Mouse (Mus musculus) kidney, postnatal 0 days (tissue): ENCODE data around the gene Sfxn5. TPM values are rescaled to one million over a fixed set of nuclear protein-coding genes. Genes with fewer than 3 reads are reported as not detected.

Experiments used
- ATAC-seq: fragments of 200-750 bp; cut with Nextera tagmentation; replicated peaks from 2 replicates; pipeline ENCODE4 v1.8.0; 2017; ENCODE audit warnings: low read depth, moderate number of reproducible peaks, moderate TSS enrichment, moderate library complexity; ENCODE audit not compliant: low FRiP score
- DNase-seq: peaks from one replicate; pipeline ENCODE4 v3.0.0-alpha.2; 2016; ENCODE audit warnings: low spot score
- H3K27ac ChIP-seq: fragments of 300-500 bp; sonication (generic); 2 replicates; pipeline ENCODE4 v1.5.1; 2014; ENCODE audit warnings: mild to moderate bottlenecking
- H3K27me3 ChIP-seq: fragments of 300-500 bp; sonication (generic); 2 replicates; pipeline ENCODE4 v1.6.1; 2014; ENCODE audit warnings: low read length, mixed read lengths; ENCODE audit not compliant: insufficient read depth
- H3K36me3 ChIP-seq: fragments of 300-500 bp; sonication (generic); 2 replicates; pipeline ENCODE4 v1.6.1; 2014; ENCODE audit warnings: low read length, mixed read lengths; ENCODE audit not compliant: insufficient read depth
- H3K4me1 ChIP-seq: fragments of 300-500 bp; sonication (generic); replicated peaks from 2 replicates; pipeline ENCODE4 v1.6.1; 2014; ENCODE audit warnings: antibody characterized with exemption, low read length, mixed read lengths; ENCODE audit not compliant: insufficient read depth
- H3K4me2 ChIP-seq: fragments of 300-500 bp; sonication (generic); 2 replicates; pipeline ENCODE4 v1.6.1; 2014; ENCODE audit warnings: mild to moderate bottlenecking, low read length, moderate library complexity, mixed read lengths
- H3K4me3 ChIP-seq: fragments of 300-500 bp; sonication (generic); replicated peaks from 2 replicates; pipeline ENCODE4 v1.5.1; 2014; ENCODE audit warnings: low read depth, low read length
- H3K9ac ChIP-seq: fragments of 300-500 bp; sonication (generic); 2 replicates; pipeline ENCODE4 v1.6.1; 2014; ENCODE audit warnings: low read depth, low read length
- H3K9me3 ChIP-seq: fragments of 300-500 bp; sonication (generic); replicated peaks from 2 replicates; pipeline ENCODE4 v1.6.1; 2016; ENCODE audit warnings: low read length, inconsistent platforms, mixed read lengths
- CTCF ChIP-seq: IDR thresholded peaks from 2 replicates; pipeline ENCODE4 v1.5.1; 2016; ENCODE audit warnings: antibody characterized with exemption, low read depth, mild to moderate bottlenecking, moderate library complexity
- WGBS: fragments of 180-500 bp; shearing (Covaris S2); extraction: QIAGEN DNeasy Blood & Tissue Kit; methylation state at CpG from one replicate; pipeline ENCODE4 v1.1.7; 2014; 5-methylcytosine and 5-hydroxymethylcytosine counted together
- polyA plus RNA-seq: library from polyadenylated mRNA; unstranded; fragments of >200 nt; fragmentation: Nextera tagmentation; extraction: Ambion mirVana; gene quantifications from 2 replicates; pipeline ENCODE4 v1.2.1, GENCODE M21; 2015

Sfxn5 gene
- polyA plus RNA-seq, 1 experiment from 2014 or later: 15.7 TPM

GRCm38 (mm10) chr6:85218684-85219445 lies 114.4 kb downstream of the Sfxn5 start:
- no peak overlapping the region for H3K27ac ChIP-seq
- WGBS: 64% methylated on average over 5 of the region's 5 CpGs

DNA sequence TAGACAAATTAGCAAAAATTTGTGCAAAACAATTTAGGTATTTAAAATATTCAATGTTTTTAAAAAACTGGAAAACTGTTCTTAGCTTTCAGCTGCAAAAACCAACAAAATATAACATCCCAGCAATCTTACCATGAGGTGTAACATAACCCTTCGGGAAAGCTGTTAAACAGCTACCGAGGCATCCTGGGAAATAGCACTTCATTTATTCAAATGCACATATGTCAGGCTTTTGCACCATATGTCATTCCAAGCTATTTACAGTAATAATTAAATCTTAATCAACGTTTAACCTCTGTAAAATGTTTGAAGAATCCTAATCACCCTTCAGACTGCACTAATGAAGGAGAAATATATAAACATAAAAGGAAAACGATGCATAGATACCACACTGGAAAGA lies 115.0 kb downstream of the Sfxn5 start:
- DNase-seq (no peak), ATAC-seq (no peak)
- H3K36me3 ChIP-seq: no peaks in the 10 kb centered on the region
- no peak for TF ChIP-seq CTCF
- H3K9ac ChIP-seq: no peak overlapping the region
- H3K4me2 ChIP-seq: no peak overlapping the region
- WGBS: 58% methylated on average over 4 of the region's 4 CpGs
- no peaks in the 10 kb centered on the region for H3K27me3 ChIP-seq
- no peak overlapping the region for H3K27ac ChIP-seq
- H3K4me3 ChIP-seq: no peak overlapping the region
- H3K9me3 ChIP-seq: no peaks in the 10 kb centered on the region
- no peaks in the 10 kb centered on the region for H3K4me1 ChIP-seq

More at GRCm38 (mm10) chr6:85218684-85219445, 114.4 kb downstream of the Sfxn5 start:
- Histone ChIP-seq H3K9me3 (no peaks in the 10 kb centered on the region), H3K27me3 (no peaks in the 10 kb centered on the region), H3K9ac (no peak overlapping the region), H3K36me3 (no peaks in the 10 kb centered on the region), H3K4me3 (no peak overlapping the region), H3K4me1 (no peaks in the 10 kb centered on the region), H3K4me2 (no peak overlapping the region)
- no peak for TF ChIP-seq CTCF
- no peak for DNase-seq
- ATAC-seq: no peak

- H3K4me2 ChIP-seq: no peak overlapping the region
- no peak overlapping the region for H3K9ac ChIP-seq
- H3K4me1 ChIP-seq: no peaks in the 10 kb centered on the region
- DNase-seq (no peak), ATAC-seq (peak; percentile 41; the same call in 1 of the 2 replicates)
- 0 out of 2 replicates have a peak overlapping the region, but pooled peaks have one; percentile 25 for H3K27ac ChIP-seq
- no peaks in the 10 kb centered on the region for H3K9me3 ChIP-seq
- WGBS: 39% methylated on average over 1 of the region's 1 CpGs
- no peak for TF ChIP-seq CTCF
- no peaks in the 10 kb centered on the region for H3K36me3 ChIP-seq
- H3K27me3 ChIP-seq: no peaks in the 10 kb centered on the region
- H3K4me3 ChIP-seq: no peak overlapping the region
Observed at GRCm38 (mm10) chr6:85210686-85211085, 122.5 kb downstream of the Sfxn5 start.

GRCm38 (mm10) chr6:85209226-85209967 lies 123.8 kb downstream of the Sfxn5 start:
- no peak for DNase-seq
- Histone ChIP-seq H3K4me2 (no peak overlapping the region), H3K27ac (no peak overlapping the region), H3K4me1 (no peaks in the 10 kb centered on the region), H3K36me3 (no peaks in the 10 kb centered on the region), H3K4me3 (no peak overlapping the region), H3K27me3 (no peaks in the 10 kb centered on the region), H3K9ac (no peak overlapping the region), H3K9me3 (no peaks in the 10 kb centered on the region)
- ATAC-seq: no peak
- 68% methylated on average over 9 of the region's 9 CpGs for WGBS
- TF ChIP-seq CTCF: no peak

DNA sequence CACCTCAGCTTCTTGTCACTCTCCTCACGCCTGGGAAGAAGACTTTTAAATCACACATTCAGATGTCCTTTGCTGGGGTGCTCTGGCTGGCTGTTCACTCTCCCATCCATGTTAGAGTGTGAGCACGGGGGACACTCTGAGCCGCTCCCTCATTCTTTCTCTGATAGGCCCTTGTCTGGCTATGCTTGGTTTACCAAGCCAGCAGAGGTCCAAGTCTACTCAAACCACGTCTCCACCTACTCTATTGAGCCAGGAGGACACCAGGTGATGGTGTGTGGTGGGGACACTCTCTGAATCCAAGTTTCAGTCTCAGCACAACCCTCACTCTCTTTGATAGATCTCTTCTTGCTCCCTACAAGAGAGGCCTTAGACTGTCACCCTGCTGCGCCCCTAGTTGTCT lies 125.9 kb downstream of the Sfxn5 start:
- TF ChIP-seq CTCF: no peak
- Histone ChIP-seq H3K9ac (no peak overlapping the region), H3K27ac (no peak overlapping the region), H3K9me3 (no peaks in the 10 kb centered on the region), H3K27me3 (no peaks in the 10 kb centered on the region), H3K4me3 (no peak overlapping the region), H3K4me2 (no peak overlapping the region), H3K4me1 (no peaks in the 10 kb centered on the region), H3K36me3 (no peaks in the 10 kb centered on the region)
- WGBS: 61% methylated on average over 5 of the region's 5 CpGs
- DNase-seq (no peak), ATAC-seq (no peak)

GRCm38 (mm10) chr6:85206939-85207285 lies 126.3 kb downstream of the Sfxn5 start:
- Histone ChIP-seq H3K9ac (no peak overlapping the region), H3K4me2 (no peak overlapping the region), H3K9me3 (no peaks in the 10 kb centered on the region), H3K4me1 (no peaks in the 10 kb centered on the region), H3K36me3 (no peaks in the 10 kb centered on the region), H3K27me3 (no peaks in the 10 kb centered on the region), H3K27ac (no peak overlapping the region), H3K4me3 (no peak overlapping the region)
- 27% methylated on average over 15 of the region's 15 CpGs for WGBS
- DNase-seq (no peak), ATAC-seq (no peak)
- TF ChIP-seq CTCF: no peak
